Mouse (Mus musculus): ENCODE measurements at regions not wholly inside any gene's neighbourhood (a gene's known extent, or its start where the extent isn't known, plus 50 kb on each side); places are given as distances from the start of the nearest gene placed in this dataset.

- DNase-seq = no peak
These were observed 317.7 kb downstream of the Gsdmc2 start for GRCm38 (mm10) chr15:63527318-63527717.

- no peak for DNase-seq
These were observed 318.2 kb downstream of the Gsdmc2 start for GRCm38 (mm10) chr15:63526820-63527219.

- DNase-seq = no peak
These were observed 327.7 kb downstream of the Gsdmc2 start for GRCm38 (mm10) chr15:63517301-63517700.

GRCm38 (mm10) chr15:63500453-63500852 is 344.5 kb downstream of the Gsdmc2 start:
- DNase-seq = peak; percentile 43

GRCm38 (mm10) chr15:63498483-63498882 is 346.5 kb downstream of the Gsdmc2 start:
- no peak for DNase-seq

GRCm38 (mm10) chr15:63497207-63497606 is 347.8 kb downstream of the Gsdmc2 start:
- no peak for DNase-seq

- no peak for DNase-seq
These were observed 360.1 kb downstream of the Gsdmc2 start for GRCm38 (mm10) chr15:63484910-63485309.

- no peak for DNase-seq
These were observed 360.6 kb downstream of the Gsdmc2 start for GRCm38 (mm10) chr15:63484217-63484887.

GRCm38 (mm10) chr15:63479270-63479805 is 365.6 kb downstream of the Gsdmc2 start:
- peak; percentile 18 for DNase-seq

- no peak for DNase-seq
These were observed 378.1 kb downstream of the Gsdmc2 start for GRCm38 (mm10) chr15:63466916-63467315.

GRCm38 (mm10) chr15:63452529-63452928 is 392.4 kb downstream of the Gsdmc2 start:
- no peak for DNase-seq

GRCm38 (mm10) chr15:63446288-63446687 is 398.7 kb downstream of the Gsdmc2 start:
- DNase-seq = no peak

GRCm38 (mm10) chr15:63445016-63445415 is 400.0 kb downstream of the Gsdmc2 start:
- DNase-seq = no peak

- DNase-seq = no peak
These were observed 402.7 kb downstream of the Gsdmc2 start for GRCm38 (mm10) chr15:63442146-63442780.

- no peak for DNase-seq
These were observed 432.3 kb downstream of the Gsdmc2 start for GRCm38 (mm10) chr15:63412649-63413048.

- DNase-seq = no peak
These were observed 433.2 kb downstream of the Gsdmc2 start for GRCm38 (mm10) chr15:63411771-63412118.

- no peak for DNase-seq
These were observed 433.8 kb downstream of the Gsdmc2 start for GRCm38 (mm10) chr15:63410994-63411770.

- DNase-seq = no peak
These were observed 444.5 kb downstream of the Gsdmc2 start for GRCm38 (mm10) chr15:63400445-63400844.

GRCm38 (mm10) chr15:63400011-63400410 is 445.0 kb downstream of the Gsdmc2 start:
- no peak for DNase-seq

GRCm38 (mm10) chr15:63397485-63397884 is 447.5 kb downstream of the Gsdmc2 start:
- DNase-seq = no peak

- DNase-seq = no peak
These were observed 467.7 kb downstream of the Gsdmc2 start for GRCm38 (mm10) chr15:63377258-63377657.

- DNase-seq = no peak
These were observed 473.5 kb downstream of the Gsdmc2 start for GRCm38 (mm10) chr15:63371328-63372023.

GRCm38 (mm10) chr15:63364473-63364872 is 480.5 kb downstream of the Gsdmc2 start:
- DNase-seq = no peak
